Comparison of ENCODE assay signal across 12 mouse cellular contexts in the genomic region with DNA sequence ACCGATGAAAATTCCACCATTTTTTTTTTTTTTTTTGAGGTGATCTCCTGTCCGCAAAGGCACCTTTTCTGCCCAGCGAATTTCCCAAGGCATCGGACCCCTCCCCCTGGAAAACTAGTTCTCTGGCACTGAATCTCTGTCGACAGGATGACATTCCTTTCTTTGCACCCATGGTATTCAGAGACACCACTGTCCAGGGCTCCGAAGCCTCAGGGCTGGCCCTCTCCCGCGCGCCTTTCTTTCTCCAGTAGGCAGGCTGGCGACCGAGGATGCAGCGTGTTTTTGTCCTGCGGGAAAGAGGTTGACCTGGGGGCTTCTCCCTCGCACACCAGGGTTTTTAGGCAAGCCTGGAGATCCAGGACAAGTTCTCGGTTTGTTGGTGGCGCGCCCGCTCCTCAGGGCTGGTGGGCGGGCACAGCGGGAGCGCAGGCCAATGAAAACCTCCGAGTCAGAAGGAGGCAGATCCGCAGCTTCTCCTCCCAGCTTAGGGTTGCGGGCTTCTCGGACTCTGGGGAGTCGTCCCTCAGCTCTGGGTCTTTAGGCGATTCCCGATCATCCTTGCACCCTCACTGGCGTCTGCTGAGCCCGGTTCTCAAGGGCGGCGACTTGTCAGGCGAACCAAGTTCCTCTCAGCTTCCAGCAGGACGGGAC. TPM values are rescaled to one million over a fixed set of nuclear protein-coding genes. Genes with fewer than 3 reads are reported as not detected.
A peak's percentile ranks its signal among the peaks of the same experiment; 100 is the strongest.
DNase-seq lines count a peak whose midpoint lies in the region; ATAC-seq and TF ChIP-seq lines count a peak whose summit lies in the region.
"Not testable (repeated sequence)": the region's sequence is repeated elsewhere in the genome, so short reads cannot be mapped to it uniquely, and the experiment has no call there.
"Had no signal": no experiment of that assay in that cellular context is flagged by ENCODE, and none has a peak within 500 bp of the region (broad histone marks: within the 10 kb centered on the region; RNA-seq: fewer than 3 reads in every experiment).

No protein-coding gene starts in this region.

- H3K4me3 ChIP-seq in forebrain, embryonic 12.5 days (replicated peaks); intestine, embryonic 14.5 days (ENCODE audit: low read depth, low read length); neural tube, embryonic 11.5 days (ENCODE audit: low read depth, low read length): not testable (repeated sequence)
- H3K4me3 ChIP-seq in heart, embryonic 14.5 days (ENCODE audit: control insufficient read depth in 1 of 2, insufficient read depth in 1 of 2, low read depth in 1 of 2, low read length in 2 of 2): peak overlapping the region; percentile 30 to 38
- H3K4me3 ChIP-seq in limb, embryonic 12.5 days (replicated peaks): peak overlapping the region; percentile 19; the same call in 1 of the 2 replicates
- peak overlapping the region; percentile 28; the same call in 1 of the 2 replicates for H3K4me3 ChIP-seq in lung, postnatal 0 days (ENCODE audit: low read depth, low read length)

- peak; percentile 83 for ATAC-seq in forebrain, embryonic 12.5 days (ENCODE audit: low FRiP score)
- ATAC-seq in heart, embryonic 14.5 days (ENCODE audit: insufficient number of reproducible peaks, insufficient read depth, low FRiP score, low read depth): peak; percentile 62; the same call in 1 of the 2 replicates
- ATAC-seq in intestine, embryonic 14.5 days (replicated peaks; ENCODE audit: low FRiP score, low TSS enrichment, low read depth): peak; percentile 76
- ATAC-seq in limb, embryonic 12.5 days (ENCODE audit: insufficient number of reproducible peaks, insufficient read depth, low FRiP score, low TSS enrichment, low read depth): peak; percentile 74
- ATAC-seq in lung, postnatal 0 days: peak; percentile 54
- peak; percentile 67 for ATAC-seq in neural tube, embryonic 11.5 days (ENCODE audit: insufficient read depth, low FRiP score, low TSS enrichment)

- not testable (repeated sequence) for H3K4me2 ChIP-seq in forebrain, embryonic 12.5 days; intestine, embryonic 14.5 days (ENCODE audit: low read length); neural tube, embryonic 11.5 days (ENCODE audit: low read depth)
- peak overlapping the region; percentile 50 for H3K4me2 ChIP-seq in heart, embryonic 14.5 days (ENCODE audit: low read length)
- H3K4me2 ChIP-seq in limb, embryonic 12.5 days: peak overlapping the region; percentile 30
- peak overlapping the region; percentile 38; the same call in 1 of the 2 replicates for H3K4me2 ChIP-seq in lung, postnatal 0 days (replicated peaks; ENCODE audit: low read depth, low read length)

- WGBS in forebrain, embryonic 12.5 days: 0% methylated on average over 17 of the region's 34 CpGs
- 0% methylated on average over 14 of the region's 34 CpGs for WGBS in heart, embryonic 14.5 days
- under 1% methylated on average over 13 of the region's 34 CpGs for WGBS in intestine, embryonic 14.5 days
- under 1% methylated on average over 16 of the region's 34 CpGs for WGBS in limb, embryonic 12.5 days
- WGBS in lung, postnatal 0 days: 2% methylated on average over 13 of the region's 34 CpGs
- 1% methylated on average over 15 of the region's 34 CpGs for WGBS in neural tube, embryonic 11.5 days

- not testable (repeated sequence) for H3K9me3 ChIP-seq in forebrain, embryonic 12.5 days; heart, embryonic 14.5 days (ENCODE audit: control insufficient read depth, low read length); intestine, embryonic 14.5 days (ENCODE audit: control insufficient read depth, low read length); limb, embryonic 12.5 days; lung, postnatal 0 days (ENCODE audit: low read length); neural tube, embryonic 11.5 days (ENCODE audit: control insufficient read depth, low read length)

- H3K9ac ChIP-seq in forebrain, embryonic 12.5 days; heart, embryonic 14.5 days (ENCODE audit: low read length); intestine, embryonic 14.5 days (ENCODE audit: low read length); limb, embryonic 12.5 days (replicated peaks); lung, postnatal 0 days (replicated peaks; ENCODE audit: low read depth); neural tube, embryonic 11.5 days (ENCODE audit: low read length): not testable (repeated sequence)

- not testable (repeated sequence) for TF ChIP-seq EP300 in lung, postnatal 0 days (IDR thresholded peaks at IDR 0.05)

- not testable (repeated sequence) for H3K27ac ChIP-seq in forebrain, embryonic 12.5 days; heart, embryonic 14.5 days (replicated peaks in 1 of 2; ENCODE audit: control insufficient read depth in 1 of 2, insufficient read depth in 1 of 2, low read depth in 2 of 2, low read length in 2 of 2); intestine, embryonic 14.5 days (ENCODE audit: low read depth); limb, embryonic 12.5 days; lung, postnatal 0 days (ENCODE audit: low read length); neural tube, embryonic 11.5 days (ENCODE audit: low read depth, low read length)

- not testable (repeated sequence) for H3K27me3 ChIP-seq in forebrain, embryonic 12.5 days; heart, embryonic 14.5 days (ENCODE audit: control insufficient read depth, insufficient read depth, low read length); intestine, embryonic 14.5 days (replicated peaks; ENCODE audit: control insufficient read depth, insufficient read depth, low read length); limb, embryonic 12.5 days; lung, postnatal 0 days (replicated peaks; ENCODE audit: insufficient read depth, low read length); neural tube, embryonic 11.5 days (ENCODE audit: control insufficient read depth, insufficient read depth, low read length)

- TF ChIP-seq CTCF in lung, postnatal 0 days (IDR thresholded peaks at IDR 0.05): not testable (repeated sequence)

- H3K36me3 ChIP-seq in forebrain, embryonic 12.5 days (replicated peaks); heart, embryonic 14.5 days (ENCODE audit: control insufficient read depth, insufficient read depth, low read length); intestine, embryonic 14.5 days (ENCODE audit: control insufficient read depth, insufficient read depth, low read length); limb, embryonic 12.5 days; lung, postnatal 0 days (ENCODE audit: insufficient read depth, low read length); neural tube, embryonic 11.5 days (ENCODE audit: control insufficient read depth, insufficient read depth, low read length): not testable (repeated sequence)

- DNase-seq in adrenal gland, postnatal 10 days: peak; percentile 2
- DNase-seq in intestine, embryonic 14.5 days (ENCODE audit: low spot score); lung, postnatal 0 days (ENCODE audit: low spot score); neural tube, embryonic 11.5 days (ENCODE audit: low spot score): not testable (repeated sequence)

- not testable (repeated sequence) for H3K4me1 ChIP-seq in forebrain, embryonic 12.5 days; heart, embryonic 14.5 days (ENCODE audit: control insufficient read depth in 2 of 2, insufficient read depth in 2 of 2, low read length in 2 of 2); intestine, embryonic 14.5 days (replicated peaks; ENCODE audit: control insufficient read depth, insufficient read depth, low read length); limb, embryonic 12.5 days (replicated peaks); lung, postnatal 0 days (ENCODE audit: insufficient read depth, low read depth, low read length); neural tube, embryonic 11.5 days (ENCODE audit: control insufficient read depth, insufficient read depth, low read length)

RNA-seq across cellular contexts. Expression of a gene that starts 14.8 kb away (rescaled TPM):
- not detected for total RNA-seq in adrenal gland, postnatal 10 days (2021)
- not detected in 2 replicates for polyA plus RNA-seq in forebrain, embryonic 12.5 days (2016; fragmentation: Nextera tagmentation; extraction: Ambion mirVana)
- polyA plus RNA-seq in heart, embryonic 14.5 days (2014; fragmentation: Nextera tagmentation; extraction: Ambion mirVana): not detected in 2 replicates
- not detected in 2 replicates for polyA plus RNA-seq in intestine, embryonic 14.5 days (2014; fragmentation: Nextera tagmentation; extraction: Ambion mirVana)
- polyA plus RNA-seq in limb, embryonic 12.5 days (2016; fragmentation: Nextera tagmentation; extraction: Ambion mirVana): not detected in 2 replicates
- not detected in 2 replicates for polyA plus RNA-seq in lung, postnatal 0 days (2015; fragmentation: Nextera tagmentation; extraction: Ambion mirVana)
- not detected in 2 replicates for polyA plus RNA-seq in neural tube, embryonic 11.5 days (2014; fragmentation: Nextera tagmentation; extraction: Ambion mirVana)
- total RNA-seq: gastrocnemius, adult 18-20 months; heart, postnatal 14 days; left cerebral cortex, adult 2 months had no signal
- polyA plus RNA-seq: large intestine, adult 2 months; lung, adult 2 months had no signal

RNA-seq across cellular contexts. Expression of a gene that starts 36.4 kb away (rescaled TPM):
- not detected for total RNA-seq in adrenal gland, postnatal 10 days (2021)
- polyA plus RNA-seq in forebrain, embryonic 12.5 days (2016; fragmentation: Nextera tagmentation; extraction: Ambion mirVana): not detected in 2 replicates
- polyA plus RNA-seq in heart, embryonic 14.5 days (2014; fragmentation: Nextera tagmentation; extraction: Ambion mirVana): not detected in 2 replicates
- not detected in 2 replicates for polyA plus RNA-seq in intestine, embryonic 14.5 days (2014; fragmentation: Nextera tagmentation; extraction: Ambion mirVana)
- polyA plus RNA-seq in limb, embryonic 12.5 days (2016; fragmentation: Nextera tagmentation; extraction: Ambion mirVana): not detected in 2 replicates
- polyA plus RNA-seq in lung, postnatal 0 days (2015; fragmentation: Nextera tagmentation; extraction: Ambion mirVana): not detected in 2 replicates
- polyA plus RNA-seq in neural tube, embryonic 11.5 days (2014; fragmentation: Nextera tagmentation; extraction: Ambion mirVana): not detected in 2 replicates
- total RNA-seq: gastrocnemius, adult 18-20 months; heart, postnatal 14 days; left cerebral cortex, adult 2 months had no signal
- polyA plus RNA-seq: large intestine, adult 2 months; lung, adult 2 months had no signal
